Comparison of ENCODE assay signal across 13 mouse cellular contexts in the genomic region with DNA sequence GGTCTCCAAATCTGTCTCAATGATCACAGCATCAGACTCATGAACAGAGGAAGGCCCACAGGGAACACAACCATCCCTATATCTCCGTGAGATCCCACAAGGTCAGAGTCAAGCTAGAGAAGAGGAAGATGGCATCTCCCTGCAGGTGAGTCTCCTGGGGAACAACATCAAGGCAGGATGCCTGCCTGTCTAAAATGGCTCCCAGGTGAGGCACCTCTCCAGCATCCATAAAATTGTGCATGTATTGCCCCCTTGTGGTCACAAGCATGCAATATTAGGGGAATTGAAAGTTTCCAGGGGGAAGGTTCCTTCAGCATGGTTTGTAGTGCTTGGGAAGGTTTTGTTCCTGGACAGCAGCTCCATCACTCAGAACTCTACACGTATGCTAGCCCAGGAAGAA. TPM values are rescaled to one million over a fixed set of nuclear protein-coding genes. Genes with fewer than 3 reads are reported as not detected.
DNase-seq lines count a peak whose midpoint lies in the region; ATAC-seq and TF ChIP-seq lines count a peak whose summit lies in the region.
"Had no signal": no experiment of that assay in that cellular context is flagged by ENCODE, and none has a peak within 500 bp of the region (broad histone marks: within the 10 kb centered on the region; RNA-seq: fewer than 3 reads in every experiment).

No protein-coding gene starts in this region.

- TF ChIP-seq CTCF in brain, embryonic 14.5 days (IDR thresholded peaks at IDR 0.05; ENCODE audit: borderline replicate concordance, extremely low read depth, insufficient read depth, insufficient read length) = peak; percentile 50; the same call in 1 of the 2 replicates

- no peak overlapping the region for H3K27ac ChIP-seq in heart, embryonic 11.5 days (ENCODE audit: low read depth, low read length)
- H3K27ac ChIP-seq in midbrain, embryonic 10.5 days (replicated peaks) = no peak overlapping the region
- no peak overlapping the region for H3K27ac ChIP-seq in midbrain, embryonic 15.5 days
- H3K27ac ChIP-seq in intestine, embryonic 16.5 days (ENCODE audit: low read length) = no peak overlapping the region
- H3K27ac ChIP-seq: embryonic facial prominence, embryonic 12.5 days; hindbrain, embryonic 12.5 days had no signal

- no peaks in the 10 kb centered on the region for H3K9me3 ChIP-seq in heart, embryonic 11.5 days (replicated peaks; ENCODE audit: control insufficient read depth, low read length)
- H3K9me3 ChIP-seq in midbrain, embryonic 10.5 days (replicated peaks) = no peaks in the 10 kb centered on the region; the same call in 1 of the 2 replicates
- H3K9me3 ChIP-seq in midbrain, embryonic 15.5 days = no peaks in the 10 kb centered on the region
- no peaks in the 10 kb centered on the region for H3K9me3 ChIP-seq in intestine, embryonic 16.5 days (ENCODE audit: control insufficient read depth, low read length)
- H3K9me3 ChIP-seq: embryonic facial prominence, embryonic 12.5 days; hindbrain, embryonic 12.5 days had no signal

- no peaks in the 10 kb centered on the region for H3K36me3 ChIP-seq in heart, embryonic 11.5 days (ENCODE audit: control insufficient read depth, insufficient read depth, low read length)
- H3K36me3 ChIP-seq in midbrain, embryonic 10.5 days = peaks cover 6% of the 10 kb centered on the region; the same call in 1 of the 2 replicates
- no peaks in the 10 kb centered on the region for H3K36me3 ChIP-seq in midbrain, embryonic 15.5 days (replicated peaks)
- no peaks in the 10 kb centered on the region for H3K36me3 ChIP-seq in intestine, embryonic 16.5 days (ENCODE audit: control insufficient read depth, insufficient read depth, low read length)
- H3K36me3 ChIP-seq: embryonic facial prominence, embryonic 12.5 days; hindbrain, embryonic 12.5 days had no signal

- no peak overlapping the region for H3K4me2 ChIP-seq in heart, embryonic 11.5 days
- no peak overlapping the region for H3K4me2 ChIP-seq in midbrain, embryonic 15.5 days
- no peak overlapping the region for H3K4me2 ChIP-seq in intestine, embryonic 16.5 days (ENCODE audit: low read depth, low read length)
- H3K4me2 ChIP-seq: embryonic facial prominence, embryonic 12.5 days; hindbrain, embryonic 12.5 days had no signal

- ATAC-seq in heart, embryonic 11.5 days (replicated peaks; ENCODE audit: insufficient number of reproducible peaks, low FRiP score, low TSS enrichment) = no peak
- ATAC-seq in midbrain, embryonic 15.5 days (replicated peaks) = no peak
- no peak for ATAC-seq in intestine, embryonic 16.5 days
- ATAC-seq in erythroid progenitor cell, adult 5-6 weeks (replicated peaks; ENCODE audit: low FRiP score, poor library complexity, severe bottlenecking) = no peak

- no peak overlapping the region for H3K9ac ChIP-seq in heart, embryonic 11.5 days (ENCODE audit: low read depth, low read length)
- no peak overlapping the region for H3K9ac ChIP-seq in midbrain, embryonic 15.5 days
- no peak overlapping the region for H3K9ac ChIP-seq in intestine, embryonic 16.5 days (ENCODE audit: low read depth, low read length)
- H3K9ac ChIP-seq: embryonic facial prominence, embryonic 12.5 days; hindbrain, embryonic 12.5 days had no signal

- 68% methylated on average over 2 of the region's 2 CpGs for WGBS in heart, embryonic 11.5 days (ENCODE audit: insufficient replicate concordance)
- WGBS in midbrain, embryonic 10.5 days = 66% methylated on average over 2 of the region's 2 CpGs
- WGBS in midbrain, embryonic 15.5 days = 66% methylated on average over 2 of the region's 2 CpGs
- WGBS in intestine, embryonic 16.5 days = 60% methylated on average over 2 of the region's 2 CpGs

- H3K4me3 ChIP-seq in heart, embryonic 11.5 days (ENCODE audit: low read depth, low read length) = no peak overlapping the region
- H3K4me3 ChIP-seq in midbrain, embryonic 10.5 days = no peak overlapping the region
- no peak overlapping the region for H3K4me3 ChIP-seq in midbrain, embryonic 15.5 days
- no peak overlapping the region for H3K4me3 ChIP-seq in intestine, embryonic 16.5 days (ENCODE audit: low read length)
- H3K4me3 ChIP-seq: embryonic facial prominence, embryonic 12.5 days; hindbrain, embryonic 12.5 days had no signal

- peak; percentile 81 for DNase-seq in heart, adult 11 months
- peak; percentile 15 for DNase-seq in midbrain, embryonic 10.5 days (ENCODE audit: low spot score)
- peak; percentile 35 for DNase-seq in brain, embryonic 14.5 days (ENCODE audit: low read depth)
- peak; percentile 35 for DNase-seq in retina, postnatal 1 day
- DNase-seq: gastrocnemius, postnatal 25 days; layer of hippocampus, postnatal 36 days; lung, postnatal 14 days had no signal

- H3K4me1 ChIP-seq in heart, embryonic 11.5 days (ENCODE audit: control insufficient read depth, insufficient read depth, low read length) = no peaks in the 10 kb centered on the region
- peaks cover 8% of the 10 kb centered on the region for H3K4me1 ChIP-seq in midbrain, embryonic 10.5 days
- H3K4me1 ChIP-seq in midbrain, embryonic 15.5 days = peaks cover 7% of the 10 kb centered on the region
- H3K4me1 ChIP-seq in intestine, embryonic 16.5 days (ENCODE audit: control insufficient read depth, insufficient read depth, low read length) = no peaks in the 10 kb centered on the region
- H3K4me1 ChIP-seq: embryonic facial prominence, embryonic 12.5 days; hindbrain, embryonic 12.5 days had no signal

- no peaks in the 10 kb centered on the region for H3K27me3 ChIP-seq in heart, embryonic 11.5 days (ENCODE audit: control insufficient read depth, insufficient read depth, low read length)
- no peaks in the 10 kb centered on the region for H3K27me3 ChIP-seq in midbrain, embryonic 10.5 days (ENCODE audit: low read depth, poor library complexity, severe bottlenecking)
- no peaks in the 10 kb centered on the region for H3K27me3 ChIP-seq in midbrain, embryonic 15.5 days (replicated peaks)
- H3K27me3 ChIP-seq in intestine, embryonic 16.5 days (replicated peaks; ENCODE audit: control insufficient read depth, insufficient read depth, low read length) = no peaks in the 10 kb centered on the region
- H3K27me3 ChIP-seq: embryonic facial prominence, embryonic 12.5 days; hindbrain, embryonic 12.5 days had no signal

- TF ChIP-seq POLR2A in brain, embryonic 14.5 days (IDR thresholded peaks at IDR 0.05; ENCODE audit: borderline replicate concordance, extremely low read depth, insufficient read depth, insufficient read length, poor library complexity, severe bottlenecking) = no peak

RNA-seq across cellular contexts. Expression of a gene that starts 26.0 kb away (rescaled TPM):
- 21.2 and 23.0 TPM in 2 replicates for polyA plus RNA-seq in heart, embryonic 11.5 days (2014; fragmentation: Nextera tagmentation; extraction: Ambion mirVana)
- polyA plus RNA-seq in midbrain, embryonic 10.5 days (2016; fragmentation: Nextera tagmentation; extraction: Ambion mirVana) = 47.5 and 53.4 TPM in 2 replicates
- polyA plus RNA-seq in midbrain, embryonic 15.5 days (2015; fragmentation: Nextera tagmentation; extraction: Ambion mirVana) = 13.6 and 14.0 TPM in 2 replicates
- polyA plus RNA-seq in brain, embryonic 14.5 days (2012; rRNA removed) = 8.2 and 12.8 TPM in 2 replicates
- polyA plus RNA-seq in intestine, embryonic 16.5 days (2015; fragmentation: Nextera tagmentation; extraction: Ambion mirVana) = 38.2 and 41.3 TPM in 2 replicates
- total RNA-seq in erythroid progenitor cell, adult 5-6 weeks (2015; ENCODE audit: low replicate concordance) = 0.36 and 0.84 TPM in 2 replicates
- 0.13 TPM in 1 of 2 replicates, not detected in the other for total RNA-seq in erythroid progenitor cell, adult 5-6 weeks (2017; ENCODE audit: low replicate concordance)

Comparison
In these comparisons a context has a peak if more than half of its experiments do, and no peak if none do; other contexts are left out.
1. DNase-seq: peak in every context shown above with its lines; median percentile 81 in heart, adult 11 months; 35 in brain, embryonic 14.5 days; 35 in retina, postnatal 1 day; 15 in midbrain, embryonic 10.5 days.